Mouse (Mus musculus) MEL (cell line): ENCODE data around the gene E2f1. TPM values are rescaled to one million over a fixed set of nuclear protein-coding genes. Genes with fewer than 3 reads are reported as not detected.

ENCODE experiments used
- DNase-seq: peaks from one replicate; pipeline ENCODE4 v3.0.0; 2011; ENCODE audit warnings: low read depth, low spot score
- H3K27ac ChIP-seq: 2 replicates; pipeline ENCODE4 v1.5.1; 2012; ENCODE audit warnings: low read depth, mild to moderate bottlenecking, control low read depth, low read length, moderate library complexity; ENCODE audit not compliant: control insufficient read depth
- H3K27me3 ChIP-seq, 2 experiments: fragments of 150-350 bp in 1 of 2; sonication (generic) in 1 of 2; 2 replicates each; pipeline ENCODE4 v1.6.1; 2012; ENCODE audit warnings: low read length in 2 of 2, mild to moderate bottlenecking in 2 of 2, improper control_type of control experiment in 1 of 2, moderate library complexity in 1 of 2; ENCODE audit not compliant: insufficient read depth in 2 of 2, control insufficient read depth in 1 of 2
- H3K36me3 ChIP-seq, 2 experiments: 2 replicates each; pipeline ENCODE4 v1.6.1; 2012 to 2014; ENCODE audit warnings: low read length in 2 of 2, improper control_type of control experiment in 1 of 2, inconsistent platforms in 1 of 2, mild to moderate bottlenecking in 1 of 2; ENCODE audit not compliant: insufficient read depth in 2 of 2, control insufficient read depth in 1 of 2
- H3K4me1 ChIP-seq, 2 experiments: fragments of 150-350 bp in 1 of 2; sonication (generic) in 1 of 2; 2 replicates each; pipeline ENCODE4 v1.6.1; 2012; ENCODE audit warnings: low read length in 2 of 2, improper control_type of control experiment in 1 of 2, mild to moderate bottlenecking in 1 of 2; ENCODE audit not compliant: insufficient read depth in 2 of 2, control insufficient read depth in 1 of 2
- H3K4me3 ChIP-seq, 2 experiments: fragments of 150-350 bp in 1 of 2; sonication (generic) in 1 of 2; 2 replicates each; pipeline ENCODE4 v1.5.1; 2012; ENCODE audit warnings: low read depth in 2 of 2, low read length in 2 of 2, mild to moderate bottlenecking in 2 of 2, moderate library complexity in 2 of 2, control low read depth in 1 of 2, improper control_type of control experiment in 1 of 2; ENCODE audit not compliant: control insufficient read depth in 1 of 2, insufficient read depth in 1 of 2
- H3K79me2 ChIP-seq: 2 replicates; pipeline ENCODE4 v1.6.1; 2012; ENCODE audit warnings: mild to moderate bottlenecking, low read length, moderate library complexity; ENCODE audit not compliant: control insufficient read depth, poor library complexity, insufficient read depth
- H3K9ac ChIP-seq: 2 replicates; pipeline ENCODE4 v1.6.1; 2012; ENCODE audit warnings: low read depth, mild to moderate bottlenecking, control low read depth, low read length, moderate library complexity; ENCODE audit not compliant: control insufficient read depth, poor library complexity, severe bottlenecking
- H3K9me3 ChIP-seq: fragments of 150-350 bp; sonication (generic); replicated peaks from 2 replicates; pipeline ENCODE4 v1.6.1; 2012; ENCODE audit warnings: mild to moderate bottlenecking, low read length, improper control_type of control experiment, moderate library complexity; ENCODE audit not compliant: insufficient read depth
- BHLHE40 ChIP-seq: IDR thresholded peaks from 2 replicates; pipeline ENCODE4 v1.6.1; 2012; ENCODE audit warnings: low read depth, mild to moderate bottlenecking, inconsistent platforms, low read length, improper control_type of control experiment, borderline replicate concordance
- CHD1 ChIP-seq: IDR thresholded peaks from 2 replicates; pipeline ENCODE4 v1.6.1; 2012; ENCODE audit warnings: low read depth, mild to moderate bottlenecking, inconsistent platforms, low read length, improper control_type of control experiment
- CHD2 ChIP-seq: IDR thresholded peaks from 2 replicates; pipeline ENCODE4 v1.6.1; 2011; ENCODE audit warnings: low read length, improper control_type of control experiment
- CTCF ChIP-seq, 3 experiments: IDR thresholded peaks in 2 of 3; conservative IDR thresholded peaks in 1 of 3; 2 replicates each; pipeline ENCODE4 v1.5.1; 2011 to 2012; ENCODE audit warnings: low read length in 3 of 3, low read depth in 2 of 3, mild to moderate bottlenecking in 2 of 3, improper control_type of control experiment in 1 of 3, inconsistent platforms in 1 of 3, mixed read lengths in 1 of 3, moderate library complexity in 1 of 3; ENCODE audit not compliant: control insufficient read depth in 1 of 3, insufficient read depth in 1 of 3, poor library complexity in 1 of 3, severe bottlenecking in 1 of 3
- E2F4 ChIP-seq: IDR thresholded peaks from 2 replicates; pipeline ENCODE4 v1.6.1; 2011; ENCODE audit warnings: low read depth, low read length, improper control_type of control experiment, borderline replicate concordance
- ELF1 ChIP-seq: IDR thresholded peaks from 2 replicates; pipeline ENCODE4 v1.6.1; 2014; ENCODE audit warnings: low read depth, mild to moderate bottlenecking, inconsistent platforms, low read length, improper control_type of control experiment, moderate library complexity
- EP300 ChIP-seq, 2 experiments: IDR thresholded peaks; 2 replicates each; pipeline ENCODE4 v1.6.1; 2011; ENCODE audit warnings: improper control_type of control experiment in 2 of 2, low read length in 2 of 2, low read depth in 1 of 2, mild to moderate bottlenecking in 1 of 2
- ETS1 ChIP-seq: IDR thresholded peaks from 2 replicates; pipeline ENCODE4 v1.6.1; 2012; ENCODE audit warnings: low read depth, mild to moderate bottlenecking, inconsistent platforms, low read length, improper control_type of control experiment, moderate library complexity
- GABPA ChIP-seq: IDR thresholded peaks from 2 replicates; pipeline ENCODE4 v1.6.1; 2012; ENCODE audit warnings: low read depth, mild to moderate bottlenecking, inconsistent platforms, low read length, improper control_type of control experiment, moderate library complexity
- HCFC1 ChIP-seq: IDR thresholded peaks from 2 replicates; pipeline ENCODE4 v1.6.1; 2012; ENCODE audit warnings: low read depth, mild to moderate bottlenecking, inconsistent platforms, low read length, improper control_type of control experiment, moderate library complexity
- JUND ChIP-seq: IDR thresholded peaks from 2 replicates; pipeline ENCODE4 v1.6.1; 2011; ENCODE audit warnings: low read depth, mild to moderate bottlenecking, improper control_type of control experiment, low read length
- KAT2A ChIP-seq: conservative IDR thresholded peaks from 2 replicates; pipeline ENCODE4 v1.6.1; 2012; ENCODE audit warnings: low read depth, low read length, improper control_type of control experiment, inconsistent platforms
- MAFK ChIP-seq: IDR thresholded peaks from 2 replicates; pipeline ENCODE4 v1.6.1; 2011; ENCODE audit warnings: low read depth, mild to moderate bottlenecking, low read length, improper control_type of control experiment, borderline replicate concordance
- MAZ ChIP-seq: IDR thresholded peaks from 2 replicates; pipeline ENCODE4 v1.6.1; 2012; ENCODE audit warnings: low read depth, mild to moderate bottlenecking, inconsistent platforms, low read length, improper control_type of control experiment
- MEF2A ChIP-seq: IDR thresholded peaks from 2 replicates; pipeline ENCODE4 v1.6.1; 2014; ENCODE audit warnings: low read depth, mild to moderate bottlenecking, inconsistent platforms, low read length, improper control_type of control experiment; ENCODE audit not compliant: poor library complexity, insufficient replicate concordance, severe bottlenecking; ENCODE audit errors: extremely low read depth
- MYB ChIP-seq: IDR thresholded peaks from 2 replicates; pipeline ENCODE4 v1.6.1; 2011; ENCODE audit warnings: mild to moderate bottlenecking, low read depth, low read length, improper control_type of control experiment
- NELFE ChIP-seq: IDR thresholded peaks from 2 replicates; pipeline ENCODE4 v1.6.1; 2011; ENCODE audit warnings: low read depth, low read length, improper control_type of control experiment
- NRF1 ChIP-seq: IDR thresholded peaks from 2 replicates; pipeline ENCODE4 v1.6.1; 2014; ENCODE audit warnings: low read depth, mild to moderate bottlenecking, inconsistent platforms, low read length, improper control_type of control experiment, moderate library complexity; ENCODE audit not compliant: poor library complexity, insufficient read depth, severe bottlenecking
- POLR2AphosphoS2 ChIP-seq: IDR thresholded peaks from 2 replicates; pipeline ENCODE4 v1.6.1; 2011; ENCODE audit warnings: low read length, improper control_type of control experiment
- POLR2AphosphoS5 ChIP-seq: IDR thresholded peaks from 2 replicates; pipeline ENCODE4 v1.6.1; 2012; ENCODE audit warnings: low read depth, borderline replicate concordance, mild to moderate bottlenecking, inconsistent platforms, low read length, moderate library complexity, mixed read lengths
- RAD21 ChIP-seq: IDR thresholded peaks from 2 replicates; pipeline ENCODE4 v1.6.1; 2011; ENCODE audit warnings: mild to moderate bottlenecking, low read depth, low read length, improper control_type of control experiment
- RCOR1 ChIP-seq: IDR thresholded peaks from 2 replicates; pipeline ENCODE4 v1.6.1; 2012; ENCODE audit warnings: low read depth, mild to moderate bottlenecking, inconsistent platforms, low read length, improper control_type of control experiment
- SMC3 ChIP-seq: IDR thresholded peaks from 2 replicates; pipeline ENCODE4 v1.6.1; 2011; ENCODE audit warnings: low read depth, low read length, improper control_type of control experiment
- TBP ChIP-seq: IDR thresholded peaks from 2 replicates; pipeline ENCODE4 v1.8.0; 2011; ENCODE audit warnings: low read depth, low read length, improper control_type of control experiment
- TCF12 ChIP-seq: IDR thresholded peaks from 2 replicates; pipeline ENCODE4 v1.6.1; 2014; ENCODE audit warnings: low read depth, mild to moderate bottlenecking, inconsistent platforms, low read length, improper control_type of control experiment, moderate library complexity
- UBTF ChIP-seq: IDR thresholded peaks from 2 replicates; pipeline ENCODE4 v1.6.1; 2012; ENCODE audit warnings: low read depth, mild to moderate bottlenecking, inconsistent platforms, low read length, improper control_type of control experiment, moderate library complexity, borderline replicate concordance; ENCODE audit not compliant: insufficient read depth
- USF1 ChIP-seq: IDR thresholded peaks from 2 replicates; pipeline ENCODE4 v1.6.1; 2014; ENCODE audit warnings: low read depth, mild to moderate bottlenecking, inconsistent platforms, low read length, improper control_type of control experiment, moderate library complexity
- ZC3H11A ChIP-seq: IDR thresholded peaks from 2 replicates; pipeline ENCODE4 v1.6.1; 2012; ENCODE audit warnings: low read depth, mild to moderate bottlenecking, inconsistent platforms, low read length, improper control_type of control experiment
- ZKSCAN1 ChIP-seq: IDR thresholded peaks from 2 replicates; pipeline ENCODE4 v1.6.1; 2012; ENCODE audit warnings: low read depth, mild to moderate bottlenecking, inconsistent platforms, low read length, improper control_type of control experiment, moderate library complexity
- ZMIZ1 ChIP-seq: IDR thresholded peaks from 2 replicates; pipeline ENCODE4 v1.6.1; 2012; ENCODE audit warnings: low read depth, mild to moderate bottlenecking, inconsistent platforms, low read length, improper control_type of control experiment, moderate library complexity
- ZNF384 ChIP-seq: IDR thresholded peaks from 2 replicates; pipeline ENCODE4 v1.6.1; 2012; ENCODE audit warnings: low read depth, mild to moderate bottlenecking, inconsistent platforms, low read length, improper control_type of control experiment
- polyA plus RNA-seq, 2 experiments: library from polyadenylated mRNA; stranded (reverse) in 1 of 2; unstranded in 1 of 2; fragments of >175 nt in 1 of 2; fragments of >200 nt in 1 of 2; gene quantifications; 2 replicates each; pipeline versions ENCODE4 v1.2.1 to v1.2.4; 2012; ENCODE audit warnings: low replicate concordance in 2 of 2, low read depth in 1 of 2; ENCODE audit not compliant: insufficient read length in 2 of 2, insufficient read depth in 1 of 2, missing spikeins in 1 of 2
- total RNA-seq: library from RNA; depleted of rRNA; stranded (reverse); fragments of 300-350 nt; gene quantifications from 2 replicates; pipeline ENCODE4 v1.2.3, GENCODE M21; 2012

Gene E2f1
- total and polyA plus RNA-seq, 3 experiments = 17.4 to 41.6 TPM; not detected in 1

DNA sequence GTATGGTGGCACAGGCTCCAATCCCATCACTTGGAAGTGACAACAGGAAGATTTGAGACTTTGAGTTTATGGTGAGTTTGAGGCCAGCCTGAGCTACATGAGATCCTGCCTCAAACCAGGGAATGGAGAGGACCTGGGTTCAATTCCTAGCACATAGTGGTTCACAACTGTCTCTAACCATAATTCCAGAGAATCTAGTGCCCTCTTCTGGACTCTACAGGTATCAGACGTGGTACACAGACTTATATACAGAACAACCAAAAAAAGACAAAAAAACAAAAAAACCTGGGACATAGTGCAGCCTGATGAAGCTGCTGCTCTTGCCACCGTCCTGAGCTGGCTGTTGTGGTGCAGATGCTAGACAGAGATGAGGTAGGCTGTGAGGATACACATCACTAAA lies 28.1 kb downstream of the E2f1 start:
- peaks cover 5 to 9% of the 10 kb centered on the region in 2 experiments for H3K36me3 ChIP-seq

DNA sequence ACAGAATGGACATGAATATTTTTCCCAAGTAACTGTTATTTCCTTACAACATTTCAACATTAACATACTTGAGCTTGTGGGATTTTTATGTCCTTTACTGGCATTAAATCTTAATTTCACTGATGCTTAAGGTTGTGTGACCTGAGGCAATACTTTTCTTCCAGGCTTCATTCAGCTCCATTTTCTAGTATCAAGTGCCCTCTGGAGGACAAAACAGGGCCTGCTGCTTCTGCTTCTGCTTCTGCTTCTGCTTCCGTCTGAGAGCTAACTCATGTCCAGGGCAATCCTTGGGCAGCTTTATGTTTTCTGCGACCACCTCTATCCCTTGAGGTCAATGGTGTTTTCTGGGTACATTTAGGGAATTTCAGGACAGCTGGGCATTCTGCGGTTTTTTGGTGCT lies 30.0 kb downstream of the E2f1 start:
- H3K36me3 ChIP-seq = peaks cover 7 to 9% of the 10 kb centered on the region in 2 experiments
- H3K27ac ChIP-seq = no peak overlapping the region
- peak; percentile 50 for DNase-seq

More for the DNA sequence above, 28.1 kb downstream of the E2f1 start:
- Histone ChIP-seq H3K4me1 (peaks cover 5 to 10% of the 10 kb centered on the region in 2 experiments; a peak in 3 of 4 replicates), H3K27ac (no peak overlapping the region), H3K4me3 (no peak overlapping the region), H3K9me3 (no peaks in the 10 kb centered on the region), H3K9ac (no peak overlapping the region), H3K27me3 (no peaks in the 10 kb centered on the region), H3K79me2 (no peaks in the 10 kb centered on the region)
- DNase-seq = peak; percentile 45
- TF ChIP-seq ZNF384 (0 out of 2 replicates have a peak, but pooled peaks have one; percentile 13), CHD2 (no peak), BHLHE40 (no peak), SMC3 (peak; percentile 53), NRF1 (no peak), RAD21 (peak; percentile 41), EP300 (IDR thresholded peaks at IDR 0.05; ENCODE audit: low read depth in 1 of 2, low read length in 2 of 2) (no peak), HCFC1 (no peak), KAT2A (no peak), CTCF (IDR thresholded peaks at IDR 0.05 in 2 of 3, conservative IDR thresholded peaks at IDR 0.05 in 1 of 3; ENCODE audit: control insufficient read depth in 1 of 3, insufficient read depth in 1 of 3, low read depth in 2 of 3, low read length in 3 of 3, poor library complexity in 1 of 3, severe bottlenecking in 1 of 3) (peak in 2 of 3 experiments; percentile 21 to 49; a peak in 3 of 6 replicates)

More for the DNA sequence above, 30.0 kb downstream of the E2f1 start:
- no peak overlapping the region for H3K9ac ChIP-seq
- TF ChIP-seq NELFE = no peak
- no peak for TF ChIP-seq TCF12
- no peak for TF ChIP-seq ZMIZ1
- TF ChIP-seq RAD21 = peak; percentile 57
- TF ChIP-seq MAFK = no peak
- peak; percentile 65 for TF ChIP-seq SMC3
- no peak for TF ChIP-seq E2F4
- TF ChIP-seq CHD1 = no peak
- no peak for TF ChIP-seq JUND
- no peak for TF ChIP-seq MAZ
- TF ChIP-seq ETS1 = no peak
- peak; percentile 19; the same call in 1 of the 2 replicates for TF ChIP-seq ZC3H11A
- TF ChIP-seq ZKSCAN1 = no peak
- no peak for TF ChIP-seq POLR2AphosphoS2
- no peak for TF ChIP-seq TBP
- no peak for TF ChIP-seq POLR2AphosphoS5
- no peak for TF ChIP-seq RCOR1
- no peak for TF ChIP-seq NRF1
- TF ChIP-seq UBTF = no peak
- TF ChIP-seq CTCF (IDR thresholded peaks at IDR 0.05 in 2 of 3, conservative IDR thresholded peaks at IDR 0.05 in 1 of 3; ENCODE audit: control insufficient read depth in 1 of 3, insufficient read depth in 1 of 3, low read depth in 2 of 3, low read length in 3 of 3, poor library complexity in 1 of 3, severe bottlenecking in 1 of 3) = peak in 2 of 3 experiments; percentile 23 to 62; a peak in 4 of 6 replicates
- no peak for TF ChIP-seq ELF1
- no peak for TF ChIP-seq KAT2A
- no peak for TF ChIP-seq USF1
- no peak for TF ChIP-seq MYB
- TF ChIP-seq MEF2A = no peak
- no peak for TF ChIP-seq GABPA
- TF ChIP-seq BHLHE40 = no peak
- peaks cover 5 to 10% of the 10 kb centered on the region in 2 experiments; a peak in 3 of 4 replicates for H3K4me1 ChIP-seq
- no peaks in the 10 kb centered on the region for H3K27me3 ChIP-seq
- H3K79me2 ChIP-seq = no peaks in the 10 kb centered on the region
- no peak overlapping the region for H3K4me3 ChIP-seq
- no peaks in the 10 kb centered on the region for H3K9me3 ChIP-seq
